Mouse (Mus musculus) liver, embryonic 16.5 days (tissue): ENCODE measurements around the gene Gtf2e1. TPM values are rescaled to one million over a fixed set of nuclear protein-coding genes. Genes with fewer than 3 reads are reported as not detected.

Experiments used
- ATAC-seq: fragments of 200-750 bp; cut with Nextera tagmentation; 2 replicates; pipeline ENCODE4 v1.8.0; 2017; ENCODE audit warnings: low read depth, mild to moderate bottlenecking, moderate number of reproducible peaks, moderate library complexity
- H3K27ac ChIP-seq: fragments of 300-500 bp; sonication (generic); 2 replicates; pipeline ENCODE4 v1.5.1; 2014; ENCODE audit warnings: mild to moderate bottlenecking, low read length
- H3K27me3 ChIP-seq: fragments of 300-500 bp; sonication (generic); 2 replicates; pipeline ENCODE4 v1.6.1; 2014; ENCODE audit warnings: low read depth, low read length, mixed read lengths; ENCODE audit not compliant: control insufficient read depth, insufficient read depth
- H3K36me3 ChIP-seq: fragments of 300-500 bp; sonication (generic); 2 replicates; pipeline ENCODE4 v1.6.1; 2014; ENCODE audit warnings: mild to moderate bottlenecking; ENCODE audit not compliant: control insufficient read depth, insufficient read depth
- H3K4me1 ChIP-seq: fragments of 300-500 bp; sonication (generic); 2 replicates; pipeline ENCODE4 v1.6.1; 2014; ENCODE audit warnings: low read depth, low read length, mixed read lengths; ENCODE audit not compliant: control insufficient read depth
- H3K4me2 ChIP-seq: fragments of 300-500 bp; sonication (generic); 2 replicates; pipeline ENCODE4 v1.6.1; 2014; ENCODE audit warnings: low read depth, low read length, mixed read lengths
- H3K4me3 ChIP-seq: fragments of 300-500 bp; sonication (generic); 2 replicates; pipeline ENCODE4 v1.5.1; 2014; ENCODE audit warnings: low read depth, mild to moderate bottlenecking, low read length
- H3K9ac ChIP-seq: fragments of 300-500 bp; sonication (generic); 2 replicates; pipeline ENCODE4 v1.6.1; 2014; ENCODE audit warnings: low read depth, low read length
- H3K9me3 ChIP-seq: fragments of 300-500 bp; sonication (generic); replicated peaks from 2 replicates; pipeline ENCODE4 v1.6.1; 2016; ENCODE audit warnings: low read length; ENCODE audit not compliant: control insufficient read depth
- WGBS: fragments of 180-500 bp; shearing (Covaris S2); extraction: QIAGEN DNeasy Blood & Tissue Kit; methylation state at CpG from one replicate; pipeline ENCODE4 v1.1.7; 2014; ENCODE audit not compliant: insufficient replicate concordance; 5-methylcytosine and 5-hydroxymethylcytosine counted together
- polyA plus RNA-seq: library from polyadenylated mRNA; unstranded; fragments of >200 nt; fragmentation: Nextera tagmentation; extraction: Ambion mirVana; gene quantifications from 2 replicates; pipeline ENCODE4 v1.2.1, GENCODE M21; 2015

Gene Gtf2e1
- polyA plus RNA-seq, 1 experiment from 2014 or later: 6.6 TPM

- no peaks in the 10 kb centered on the region for H3K36me3 ChIP-seq
- H3K9me3 ChIP-seq: no peaks in the 10 kb centered on the region
- H3K27me3 ChIP-seq: no peaks in the 10 kb centered on the region
- no peak overlapping the region for H3K27ac ChIP-seq
- H3K4me3 ChIP-seq: no peak overlapping the region
- no peak overlapping the region for H3K9ac ChIP-seq
- ATAC-seq: no peak
- no peak overlapping the region for H3K4me2 ChIP-seq
- WGBS: 68% methylated on average over 10 of the region's 10 CpGs
- no peaks in the 10 kb centered on the region for H3K4me1 ChIP-seq
These were observed 61.0 kb downstream of the Gtf2e1 start for GRCm38 (mm10) chr16:37478311-37479291.

GRCm38 (mm10) chr16:37472620-37473312, 66.8 kb downstream of the Gtf2e1 start:
- Histone ChIP-seq H3K36me3 (no peaks in the 10 kb centered on the region), H3K9me3 (no peaks in the 10 kb centered on the region), H3K4me3 (no peak overlapping the region), H3K4me1 (no peaks in the 10 kb centered on the region), H3K9ac (no peak overlapping the region), H3K27me3 (no peaks in the 10 kb centered on the region), H3K4me2 (no peak overlapping the region), H3K27ac (no peak overlapping the region)
- ATAC-seq: no peak
- WGBS: 42% methylated on average over 5 of the region's 5 CpGs

GRCm38 (mm10) chr16:37469595-37469994, 70.0 kb downstream of the Gtf2e1 start:
- H3K27ac ChIP-seq: no peak overlapping the region
- no peaks in the 10 kb centered on the region for H3K27me3 ChIP-seq
- no peaks in the 10 kb centered on the region for H3K9me3 ChIP-seq
- ATAC-seq: no peak
- H3K4me2 ChIP-seq: no peak overlapping the region
- WGBS: 61% methylated on average over 3 of the region's 3 CpGs
- no peaks in the 10 kb centered on the region for H3K4me1 ChIP-seq
- H3K4me3 ChIP-seq: no peak overlapping the region
- no peaks in the 10 kb centered on the region for H3K36me3 ChIP-seq
- no peak overlapping the region for H3K9ac ChIP-seq

- no peak for ATAC-seq
- WGBS: 69% methylated on average over 6 of the region's 6 CpGs
These were observed 75.6 kb downstream of the Gtf2e1 start for GRCm38 (mm10) chr16:37463981-37464380.

GRCm38 (mm10) chr16:37462886-37463285, 76.7 kb downstream of the Gtf2e1 start:
- Histone ChIP-seq H3K4me2 (no peak overlapping the region), H3K4me3 (no peak overlapping the region), H3K27me3 (no peaks in the 10 kb centered on the region), H3K4me1 (no peaks in the 10 kb centered on the region), H3K9me3 (no peaks in the 10 kb centered on the region), H3K27ac (no peak overlapping the region), H3K36me3 (no peaks in the 10 kb centered on the region), H3K9ac (no peak overlapping the region)
- WGBS: 53% methylated on average over 4 of the region's 4 CpGs
- no peak for ATAC-seq

More at GRCm38 (mm10) chr16:37463981-37464380, 75.6 kb downstream of the Gtf2e1 start:
- no peaks in the 10 kb centered on the region for H3K27me3 ChIP-seq
- H3K9me3 ChIP-seq: no peaks in the 10 kb centered on the region
- H3K4me3 ChIP-seq: no peak overlapping the region
- no peak overlapping the region for H3K9ac ChIP-seq
- H3K36me3 ChIP-seq: no peaks in the 10 kb centered on the region
- no peak overlapping the region for H3K27ac ChIP-seq
- no peak overlapping the region for H3K4me2 ChIP-seq
- no peaks in the 10 kb centered on the region for H3K4me1 ChIP-seq

GRCm38 (mm10) chr16:37461601-37462000, 78.0 kb downstream of the Gtf2e1 start:
- WGBS: 79% methylated on average over 4 of the region's 4 CpGs
- no peaks in the 10 kb centered on the region for H3K4me1 ChIP-seq
- no peak for ATAC-seq

More at GRCm38 (mm10) chr16:37461601-37462000, 78.0 kb downstream of the Gtf2e1 start:
- Histone ChIP-seq H3K27me3 (no peaks in the 10 kb centered on the region), H3K9me3 (no peaks in the 10 kb centered on the region), H3K4me3 (no peak overlapping the region), H3K9ac (no peak overlapping the region), H3K36me3 (no peaks in the 10 kb centered on the region), H3K27ac (no peak overlapping the region), H3K4me2 (no peak overlapping the region)

Other genes starting within 250 kb of the Gtf2e1 start
- gene Stxbp5l, start 154.8 kb downstream of the Gtf2e1 start, polyA plus RNA-seq: 0.06 TPM in 1 of 2 replicates, not detected in the other
- 13.1 and 13.2 TPM in 2 replicates for gene Rabl3, start 96 bp upstream of the Gtf2e1 start, polyA plus RNA-seq
- gene Hgd, start 40.4 kb upstream of the Gtf2e1 start, polyA plus RNA-seq: 47.1 and 55.1 TPM in 2 replicates
- 27.8 and 31.2 TPM in 2 replicates for gene Ndufb4, start 114.7 kb upstream of the Gtf2e1 start, polyA plus RNA-seq
- 18.1 and 21.5 TPM in 2 replicates for gene Fstl1, start 237.1 kb upstream of the Gtf2e1 start, polyA plus RNA-seq